Mouse (Mus musculus): ENCODE results near the gene Trp53bp2. TPM values are rescaled to one million over a fixed set of nuclear protein-coding genes. Genes with fewer than 3 reads are reported as not detected.
A peak's percentile ranks its signal among the peaks of the same experiment; 100 is the strongest.

The Trp53bp2 gene
- polyA plus RNA-seq, 1 experiment from 2014 or later: 12.7 TPM

DNA sequence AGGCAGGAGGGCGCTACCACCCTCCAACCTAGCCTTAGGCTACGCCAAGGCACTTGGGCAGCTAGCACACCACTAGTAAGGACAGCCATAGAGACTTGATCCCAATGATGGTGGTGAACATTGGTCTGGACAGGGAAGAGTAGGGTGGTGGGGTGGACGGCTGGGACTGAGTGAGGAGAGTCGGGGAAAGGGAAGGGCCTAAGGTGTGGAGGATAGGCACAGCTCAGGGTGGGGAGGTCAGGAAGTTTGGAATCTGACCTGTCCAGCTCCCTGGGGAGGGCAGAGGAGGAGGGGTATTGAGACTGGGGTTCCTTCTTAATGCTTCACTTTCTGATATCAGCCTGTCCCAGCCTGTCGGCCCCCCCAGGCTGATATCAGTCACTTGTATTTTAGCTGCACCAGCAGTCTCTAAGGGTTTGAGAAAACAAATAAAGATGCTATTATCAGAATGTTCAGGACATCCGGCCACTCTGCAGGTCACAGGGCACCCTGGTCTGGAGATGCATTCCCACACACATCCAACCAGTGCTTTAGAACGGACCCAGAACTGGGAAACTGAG, 93.6 kb downstream of the Trp53bp2 start:
- H3K9ac ChIP-seq: peak overlapping the region; percentile 63; the same call in 1 of the 2 replicates
- ATAC-seq (ENCODE audit: extremely low read depth, insufficient number of reproducible peaks, low FRiP score, low TSS enrichment): no peak
- H3K27me3 ChIP-seq (replicated peaks): no peaks in the 10 kb centered on the region
- no peak overlapping the region for H3K27ac ChIP-seq (replicated peaks)
- H3K36me3 ChIP-seq: peaks cover 32% of the 10 kb centered on the region
- H3K4me3 ChIP-seq: no peak overlapping the region
- no peak overlapping the region for H3K4me2 ChIP-seq
- 69% methylated on average over 7 of the region's 7 CpGs for WGBS
- H3K4me1 ChIP-seq: peaks cover 87% of the 10 kb centered on the region
- H3K9me3 ChIP-seq: no peaks in the 10 kb centered on the region

DNA sequence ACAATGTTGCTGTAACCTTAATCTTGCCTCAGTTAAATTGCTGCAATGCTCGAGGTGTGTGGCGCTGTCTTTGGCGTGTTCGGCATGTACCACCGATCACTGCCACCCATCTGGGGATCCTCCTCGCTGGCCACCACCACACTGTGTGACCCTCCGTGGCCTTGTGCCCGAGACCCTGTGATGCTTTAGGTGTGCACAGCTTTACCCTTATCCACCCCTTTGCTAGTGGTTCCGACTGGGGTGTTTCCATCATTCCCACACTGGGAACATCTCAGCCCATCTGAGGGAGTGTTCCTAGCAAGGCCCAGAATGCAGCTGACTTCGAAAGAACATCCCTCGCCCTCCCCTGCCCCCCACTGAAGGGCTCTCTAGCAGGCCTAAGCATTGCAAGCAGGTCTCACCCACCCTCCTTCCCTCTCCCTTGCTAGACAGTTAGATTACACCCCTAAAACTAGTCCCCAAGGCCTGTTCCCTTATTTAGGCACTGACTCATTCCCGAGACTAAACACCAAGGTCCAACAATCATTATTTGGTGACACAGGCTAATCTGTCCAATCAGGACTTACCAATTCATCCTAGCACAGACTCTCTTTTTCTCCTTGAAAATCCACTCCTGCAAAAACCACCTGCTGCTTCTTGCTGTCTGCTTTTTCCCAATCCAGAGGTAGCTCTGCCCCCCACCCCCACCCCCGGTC, 94.4 kb downstream of the Trp53bp2 start:
- ATAC-seq (ENCODE audit: extremely low read depth, insufficient number of reproducible peaks, low FRiP score, low TSS enrichment): no peak
- Histone ChIP-seq H3K4me1 (peaks cover 82% of the 10 kb centered on the region), H3K27ac (replicated peaks) (peak overlapping the region; percentile 80), H3K27me3 (replicated peaks) (no peaks in the 10 kb centered on the region), H3K4me3 (no peak overlapping the region), H3K4me2 (peak overlapping the region; percentile 55; the same call in 1 of the 2 replicates), H3K9ac (peak overlapping the region; percentile 63), H3K9me3 (no peaks in the 10 kb centered on the region), H3K36me3 (peaks cover 32% of the 10 kb centered on the region)
- 70% methylated on average over 13 of the region's 13 CpGs for WGBS

DNA sequence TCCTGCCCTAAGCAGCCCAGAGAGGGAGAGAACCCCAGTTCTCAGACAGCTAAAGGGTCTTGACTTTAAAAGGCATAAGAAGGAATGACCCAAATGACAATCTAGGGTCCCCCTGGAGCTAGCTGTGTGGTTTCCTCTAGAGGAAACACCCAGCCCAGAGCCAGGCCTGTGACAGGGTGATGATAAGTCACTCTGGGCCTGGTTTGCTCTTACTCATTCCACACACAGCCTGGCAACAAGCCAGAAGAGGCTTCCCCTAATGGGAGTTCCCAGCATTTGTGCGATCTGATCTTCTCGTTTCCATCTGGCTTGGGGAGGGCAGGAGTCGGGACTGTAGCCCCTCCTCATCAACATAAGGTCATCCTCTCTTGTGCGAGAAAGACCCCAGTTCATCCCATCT, 95.3 kb downstream of the Trp53bp2 start:
- peak overlapping the region; percentile 55 for H3K4me2 ChIP-seq
- peak; percentile 24; the same call in 1 of the 2 replicates for ATAC-seq (ENCODE audit: extremely low read depth, insufficient number of reproducible peaks, low FRiP score, low TSS enrichment)

DNA sequence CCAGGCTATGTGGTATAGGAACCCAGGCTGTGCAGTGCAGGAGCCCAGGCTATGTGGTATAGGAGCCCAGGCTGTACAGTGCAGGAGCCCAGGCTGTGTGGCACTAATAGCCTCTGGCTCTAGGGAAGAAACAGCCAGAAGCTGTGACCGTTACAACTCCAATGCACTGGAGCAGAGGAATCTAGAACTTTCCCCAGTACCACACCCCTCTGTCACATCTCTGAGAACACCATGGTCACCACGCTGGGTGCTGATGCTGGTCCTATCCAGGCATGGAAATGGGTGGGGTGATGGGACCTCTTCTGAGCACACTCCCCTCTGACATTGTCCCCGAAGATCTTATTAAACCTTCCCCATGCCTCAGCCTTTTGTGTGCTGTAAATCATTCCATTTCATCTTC, 96.3 kb downstream of the Trp53bp2 start:
- Histone ChIP-seq H3K4me2 (no peak overlapping the region), H3K9me3 (no peaks in the 10 kb centered on the region), H3K27me3 (replicated peaks) (no peaks in the 10 kb centered on the region), H3K4me3 (no peak overlapping the region), H3K4me1 (peaks cover 76% of the 10 kb centered on the region), H3K27ac (replicated peaks) (no peak overlapping the region), H3K9ac (no peak overlapping the region), H3K36me3 (peaks cover 47% of the 10 kb centered on the region)
- ATAC-seq (ENCODE audit: extremely low read depth, insufficient number of reproducible peaks, low FRiP score, low TSS enrichment): no peak; the same call in 1 of the 2 replicates
- WGBS: 81% methylated on average over 3 of the region's 3 CpGs

More for the DNA sequence above, 95.3 kb downstream of the Trp53bp2 start:
- Histone ChIP-seq H3K27ac (replicated peaks) (peak overlapping the region; percentile 80), H3K4me1 (peaks cover 78% of the 10 kb centered on the region), H3K36me3 (peaks cover 36% of the 10 kb centered on the region), H3K4me3 (peak overlapping the region; percentile 20; the same call in 1 of the 2 replicates), H3K27me3 (replicated peaks) (no peaks in the 10 kb centered on the region), H3K9ac (peak overlapping the region; percentile 63), H3K9me3 (no peaks in the 10 kb centered on the region)
- WGBS: 2% methylated on average over 4 of the region's 4 CpGs

DNA sequence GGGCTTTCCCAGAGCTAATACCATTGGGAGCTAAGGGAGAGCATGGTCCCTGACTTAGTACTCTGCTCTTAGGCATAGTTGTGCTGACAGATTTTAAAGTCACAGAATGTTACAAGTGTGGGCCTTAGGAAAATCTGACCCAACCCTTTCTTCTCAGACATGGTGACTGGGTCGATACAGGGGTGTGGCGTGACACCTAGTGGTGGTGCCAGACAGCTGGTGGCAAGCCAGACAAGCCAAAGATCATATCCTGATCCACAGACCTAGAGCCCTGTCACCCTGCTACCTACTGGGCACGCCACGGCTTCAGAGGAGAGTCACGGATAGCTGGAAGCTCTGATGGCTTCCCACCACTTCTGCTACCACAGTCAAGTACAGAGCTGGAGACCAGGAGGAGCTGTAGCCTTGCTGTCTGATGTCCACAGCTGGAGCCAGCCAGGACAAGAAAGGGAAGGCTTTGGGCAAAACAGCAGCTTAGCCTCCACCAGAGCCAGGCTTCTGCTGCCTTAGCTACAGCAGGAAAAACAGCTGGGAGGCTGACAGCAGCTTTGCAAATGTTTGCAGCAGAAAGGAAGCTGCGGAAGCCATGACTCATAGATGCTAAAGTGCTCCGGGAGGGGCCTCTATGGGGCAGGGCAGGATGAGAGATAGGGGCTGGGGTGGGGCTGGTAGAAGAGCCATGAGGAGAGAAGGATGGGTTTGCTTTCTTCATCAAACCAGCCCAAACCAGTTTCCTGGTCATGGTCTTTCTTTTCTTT, 97.4 kb downstream of the Trp53bp2 start:
- 22% methylated on average over 7 of the region's 7 CpGs for WGBS
- peak overlapping the region; percentile 35 for H3K4me2 ChIP-seq
- ATAC-seq (ENCODE audit: extremely low read depth, insufficient number of reproducible peaks, low FRiP score, low TSS enrichment): no peak

DNA sequence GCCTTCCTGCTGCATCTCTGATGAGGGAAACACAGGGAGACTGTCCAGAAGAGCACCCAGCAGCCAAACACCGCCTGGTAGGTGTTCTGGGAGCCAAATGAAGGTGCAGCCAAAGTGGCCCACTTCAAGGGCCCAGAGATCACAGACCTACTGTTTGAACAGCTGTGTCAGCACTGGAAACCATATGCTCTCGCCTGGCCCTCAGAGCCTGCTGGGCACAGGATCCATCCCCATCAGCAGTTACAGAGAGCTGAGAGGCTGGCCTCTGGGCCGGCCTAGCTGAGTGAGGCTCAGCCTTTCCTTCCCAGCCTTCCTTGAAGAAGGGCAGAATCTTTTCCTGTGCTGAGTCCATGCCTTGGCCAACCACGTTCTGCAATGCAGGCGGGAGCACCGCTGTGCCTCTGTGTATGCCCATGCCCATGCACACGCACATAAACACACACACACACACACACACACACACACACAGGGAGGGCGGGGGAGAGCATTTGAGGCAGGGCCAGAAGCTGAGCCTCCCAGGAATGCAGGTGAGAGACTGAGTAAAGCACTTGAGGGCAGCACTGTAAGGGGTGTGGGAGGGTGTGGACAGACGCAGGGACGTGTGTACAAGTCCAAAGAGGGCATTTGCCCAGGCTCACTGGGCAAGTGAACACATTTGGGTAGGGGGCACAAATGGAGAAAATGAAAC, 100.3 kb downstream of the Trp53bp2 start:
- Histone ChIP-seq H3K36me3 (peaks cover 57% of the 10 kb centered on the region), H3K4me3 (no peak overlapping the region), H3K4me2 (no peak overlapping the region), H3K27ac (replicated peaks) (no peak overlapping the region), H3K9ac (no peak overlapping the region), H3K9me3 (no peaks in the 10 kb centered on the region), H3K27me3 (replicated peaks) (no peaks in the 10 kb centered on the region), H3K4me1 (peaks cover 69% of the 10 kb centered on the region)
- WGBS: 71% methylated on average over 10 of the region's 10 CpGs
- no peak for ATAC-seq (ENCODE audit: extremely low read depth, insufficient number of reproducible peaks, low FRiP score, low TSS enrichment)

More for the DNA sequence above, 97.4 kb downstream of the Trp53bp2 start:
- H3K27ac ChIP-seq (replicated peaks): peak overlapping the region; percentile 91
- H3K9ac ChIP-seq: peak overlapping the region; percentile 66
- no peaks in the 10 kb centered on the region for H3K27me3 ChIP-seq (replicated peaks)
- no peak overlapping the region for H3K4me3 ChIP-seq
- peaks cover 50% of the 10 kb centered on the region for H3K36me3 ChIP-seq
- H3K4me1 ChIP-seq: peaks cover 78% of the 10 kb centered on the region
- no peaks in the 10 kb centered on the region for H3K9me3 ChIP-seq

DNA sequence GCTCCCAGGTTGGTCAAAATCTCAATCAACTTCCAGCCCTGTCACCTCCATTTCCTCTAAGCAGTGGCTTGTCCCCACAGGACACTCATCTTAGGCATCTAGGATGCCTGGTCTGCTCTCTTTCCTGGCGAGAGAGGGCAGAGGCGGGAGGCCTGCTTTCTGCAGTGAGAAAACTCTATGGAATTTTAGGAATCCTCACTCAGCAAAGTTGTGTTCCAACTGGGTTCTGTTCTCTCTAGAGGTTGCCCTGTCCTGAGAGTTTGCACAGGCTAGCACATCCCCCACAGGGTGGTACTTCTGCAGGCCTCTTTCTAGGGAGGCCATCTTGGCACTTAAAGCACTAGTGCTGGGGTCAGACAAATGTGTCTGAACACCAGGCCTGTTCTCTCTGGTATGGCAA, 102.1 kb downstream of the Trp53bp2 start:
- no peaks in the 10 kb centered on the region for H3K27me3 ChIP-seq (replicated peaks)
- 46% methylated on average over 2 of the region's 2 CpGs for WGBS
- H3K4me2 ChIP-seq: no peak overlapping the region
- peaks cover 68% of the 10 kb centered on the region for H3K4me1 ChIP-seq
- no peak for ATAC-seq (ENCODE audit: extremely low read depth, insufficient number of reproducible peaks, low FRiP score, low TSS enrichment)
- H3K36me3 ChIP-seq: peaks cover 59% of the 10 kb centered on the region
- no peak overlapping the region for H3K27ac ChIP-seq (replicated peaks)
- H3K9ac ChIP-seq: no peak overlapping the region
- no peaks in the 10 kb centered on the region for H3K9me3 ChIP-seq
- no peak overlapping the region for H3K4me3 ChIP-seq

DNA sequence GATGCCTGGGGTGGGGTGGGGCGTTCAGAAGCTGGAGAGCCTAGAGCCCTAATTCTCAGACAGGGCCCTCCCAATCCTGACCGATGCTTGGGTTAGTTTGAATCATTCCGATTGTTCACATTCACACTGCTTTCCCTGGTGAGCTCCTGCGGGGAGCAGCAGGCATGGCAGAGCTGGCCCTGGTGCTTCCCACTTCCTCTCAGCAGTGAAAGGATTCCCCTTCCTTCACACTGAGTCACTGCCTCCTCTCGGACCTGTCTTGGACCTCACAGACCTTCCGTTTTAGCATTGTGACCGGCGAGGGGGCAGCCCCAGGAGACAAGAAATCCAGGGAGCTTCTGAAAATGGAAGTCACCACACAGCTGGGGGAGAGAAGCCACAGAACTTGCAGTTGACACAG, 102.8 kb downstream of the Trp53bp2 start:
- 62% methylated on average over 8 of the region's 8 CpGs for WGBS
- no peak overlapping the region for H3K4me2 ChIP-seq
- no peaks in the 10 kb centered on the region for H3K27me3 ChIP-seq (replicated peaks)
- ATAC-seq (ENCODE audit: extremely low read depth, insufficient number of reproducible peaks, low FRiP score, low TSS enrichment): no peak
- H3K9me3 ChIP-seq: no peaks in the 10 kb centered on the region
- H3K27ac ChIP-seq (replicated peaks): no peak overlapping the region; the same call in 1 of the 2 replicates
- peaks cover 59% of the 10 kb centered on the region for H3K36me3 ChIP-seq
- H3K4me1 ChIP-seq: peaks cover 64% of the 10 kb centered on the region
- H3K9ac ChIP-seq: no peak overlapping the region
- H3K4me3 ChIP-seq: no peak overlapping the region

Other genes with a start within 250 kb of the Trp53bp2 start
- not detected in 2 replicates for gene Vmn1r1, start 244.7 kb upstream of the Trp53bp2 start, polyA plus RNA-seq (2015; fragmentation: Nextera tagmentation; extraction: Ambion mirVana)
- gene Degs1, start 126.4 kb upstream of the Trp53bp2 start, polyA plus RNA-seq (2015; fragmentation: Nextera tagmentation; extraction: Ambion mirVana): 141 and 153 TPM in 2 replicates
- 11.1 and 12.1 TPM in 2 replicates for gene Fbxo28, start 67.5 kb upstream of the Trp53bp2 start, polyA plus RNA-seq (2015; fragmentation: Nextera tagmentation; extraction: Ambion mirVana)
- 90.2 and 93.3 TPM in 2 replicates for gene Capn2, start 108.4 kb downstream of the Trp53bp2 start, polyA plus RNA-seq (2015; fragmentation: Nextera tagmentation; extraction: Ambion mirVana)
- not detected in 2 replicates for gene Capn8, start 155.8 kb downstream of the Trp53bp2 start, polyA plus RNA-seq (2015; fragmentation: Nextera tagmentation; extraction: Ambion mirVana)

Measured in heart, embryonic 13.5 days (tissue).